Mouse (Mus musculus): ENCODE measurements at regions not wholly inside any gene's neighbourhood (a gene's known extent, or its start where the extent isn't known, plus 50 kb on each side); places are given as distances from the start of the nearest gene placed in this dataset.

- Histone ChIP-seq H3K27me3 (ENCODE audit: control insufficient read depth, insufficient read depth, low read length) (no peaks in the 10 kb centered on the region), H3K4me2 (ENCODE audit: low read depth, low read length) (no peak overlapping the region), H3K9me3 (replicated peaks; ENCODE audit: control insufficient read depth, low read length) (no peaks in the 10 kb centered on the region), H3K36me3 (replicated peaks; ENCODE audit: control insufficient read depth, insufficient read depth, low read depth, low read length) (no peaks in the 10 kb centered on the region), H3K9ac (replicated peaks; ENCODE audit: low read length) (no peak overlapping the region), H3K27ac (replicated peaks; ENCODE audit: low read depth, low read length) (no peak overlapping the region), H3K4me3 (ENCODE audit: low read depth, low read length) (no peak overlapping the region), H3K4me1 (ENCODE audit: control insufficient read depth, insufficient read depth, low read length) (no peaks in the 10 kb centered on the region)
- DNase-seq (ENCODE audit: low spot score) = peak; percentile 85
- 60% methylated on average over 10 of the region's 10 CpGs for WGBS
- ATAC-seq (replicated peaks; ENCODE audit: insufficient number of reproducible peaks, low FRiP score, low TSS enrichment, low read depth) = no peak
These were observed 56.4 kb downstream of the Bod1 start for GRCm38 (mm10) chr11:31615107-31615811.

DNA sequence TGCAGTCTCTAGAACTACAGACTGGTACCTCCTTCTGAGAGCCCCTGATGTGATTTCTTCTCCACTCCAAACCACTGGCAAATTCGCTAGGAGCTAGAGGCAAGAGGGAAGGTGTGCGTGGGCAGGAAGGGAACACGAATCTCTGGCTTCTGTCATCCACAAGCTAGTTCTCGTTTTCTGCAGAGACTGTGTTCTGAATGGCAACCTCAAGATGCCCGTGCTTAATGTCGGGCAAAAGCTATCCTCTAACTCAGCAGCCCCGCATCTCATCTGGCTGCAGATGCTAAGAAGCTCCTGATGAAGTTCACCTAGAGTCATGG is 57.3 kb downstream of the Bod1 start:
- H3K4me3 ChIP-seq (ENCODE audit: low read depth, low read length) = no peak overlapping the region
- H3K9me3 ChIP-seq (replicated peaks; ENCODE audit: control insufficient read depth, low read length) = no peaks in the 10 kb centered on the region
- ATAC-seq (replicated peaks; ENCODE audit: insufficient number of reproducible peaks, low FRiP score, low TSS enrichment, low read depth) (no peak), DNase-seq (ENCODE audit: low spot score) (no peak)
- H3K27ac ChIP-seq (replicated peaks; ENCODE audit: low read depth, low read length) = no peak overlapping the region
- no peak overlapping the region for H3K9ac ChIP-seq (replicated peaks; ENCODE audit: low read length)
- 86% methylated on average over 7 of the region's 7 CpGs for WGBS
- no peaks in the 10 kb centered on the region for H3K36me3 ChIP-seq (replicated peaks; ENCODE audit: control insufficient read depth, insufficient read depth, low read depth, low read length)
- H3K27me3 ChIP-seq (ENCODE audit: control insufficient read depth, insufficient read depth, low read length) = no peaks in the 10 kb centered on the region
- H3K4me2 ChIP-seq (ENCODE audit: low read depth, low read length) = no peak overlapping the region
- no peaks in the 10 kb centered on the region for H3K4me1 ChIP-seq (ENCODE audit: control insufficient read depth, insufficient read depth, low read length)

DNA sequence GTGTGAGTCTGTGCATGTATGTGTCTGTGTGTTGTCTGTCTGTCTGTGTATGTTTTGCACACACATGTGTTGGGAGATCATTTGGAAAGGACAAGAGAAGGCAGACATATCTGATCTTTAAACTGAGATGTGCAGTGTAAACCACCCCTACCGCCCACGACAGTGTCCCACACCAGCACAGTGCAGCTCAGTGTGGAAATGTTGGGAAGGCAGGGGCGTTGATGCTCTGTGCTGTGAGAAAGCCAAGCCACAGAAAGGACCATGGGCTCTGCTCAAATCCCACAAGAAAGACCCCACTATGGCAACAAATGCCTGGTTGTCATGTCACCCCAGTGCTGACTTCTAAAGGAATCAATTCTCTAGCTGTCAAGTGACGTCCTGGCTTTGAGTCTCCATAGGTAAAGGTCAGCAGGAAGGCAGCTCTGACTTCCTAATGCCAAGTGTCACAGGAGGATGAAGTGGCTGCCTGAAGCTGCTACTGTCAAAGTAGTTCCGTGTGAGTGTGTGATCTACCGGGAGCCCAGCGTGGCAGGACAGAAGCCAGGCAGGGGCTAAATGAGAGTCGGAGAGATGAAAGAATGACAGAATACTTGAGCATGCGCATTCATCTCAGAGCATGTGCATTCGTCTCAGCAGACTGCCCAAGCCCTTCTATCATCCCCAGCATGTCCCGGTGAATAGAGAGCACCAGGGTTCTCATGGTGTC is 57.8 kb downstream of the Bod1 start:
- no peak for DNase-seq (ENCODE audit: low spot score)
- no peak for ATAC-seq (replicated peaks; ENCODE audit: insufficient number of reproducible peaks, low FRiP score, low TSS enrichment, low read depth)
- no peaks in the 10 kb centered on the region for H3K27me3 ChIP-seq (ENCODE audit: control insufficient read depth, insufficient read depth, low read length)
- 73% methylated on average over 11 of the region's 11 CpGs for WGBS
- no peak overlapping the region for H3K27ac ChIP-seq (replicated peaks; ENCODE audit: low read depth, low read length)
- H3K4me3 ChIP-seq (ENCODE audit: low read depth, low read length) = no peak overlapping the region
- H3K9ac ChIP-seq (replicated peaks; ENCODE audit: low read length) = no peak overlapping the region
- no peaks in the 10 kb centered on the region for H3K36me3 ChIP-seq (replicated peaks; ENCODE audit: control insufficient read depth, insufficient read depth, low read depth, low read length)
- H3K4me1 ChIP-seq (ENCODE audit: control insufficient read depth, insufficient read depth, low read length) = no peaks in the 10 kb centered on the region
- H3K4me2 ChIP-seq (ENCODE audit: low read depth, low read length) = no peak overlapping the region
- H3K9me3 ChIP-seq (replicated peaks; ENCODE audit: control insufficient read depth, low read length) = no peaks in the 10 kb centered on the region

- Histone ChIP-seq H3K27me3 (ENCODE audit: control insufficient read depth, insufficient read depth, low read length) (no peaks in the 10 kb centered on the region), H3K4me2 (ENCODE audit: low read depth, low read length) (no peak overlapping the region), H3K9ac (replicated peaks; ENCODE audit: low read length) (no peak overlapping the region), H3K4me3 (ENCODE audit: low read depth, low read length) (no peak overlapping the region), H3K36me3 (replicated peaks; ENCODE audit: control insufficient read depth, insufficient read depth, low read depth, low read length) (no peaks in the 10 kb centered on the region), H3K4me1 (ENCODE audit: control insufficient read depth, insufficient read depth, low read length) (no peaks in the 10 kb centered on the region), H3K9me3 (replicated peaks; ENCODE audit: control insufficient read depth, low read length) (no peaks in the 10 kb centered on the region), H3K27ac (replicated peaks; ENCODE audit: low read depth, low read length) (no peak overlapping the region)
- 86% methylated on average over 4 of the region's 4 CpGs for WGBS
- ATAC-seq (replicated peaks; ENCODE audit: insufficient number of reproducible peaks, low FRiP score, low TSS enrichment, low read depth) = no peak
- DNase-seq (ENCODE audit: low spot score) = no peak
These were observed 63.2 kb downstream of the Bod1 start for GRCm38 (mm10) chr11:31608458-31608857.

- ATAC-seq (replicated peaks; ENCODE audit: insufficient number of reproducible peaks, low FRiP score, low TSS enrichment, low read depth) = no peak
- Histone ChIP-seq H3K9me3 (replicated peaks; ENCODE audit: control insufficient read depth, low read length) (no peaks in the 10 kb centered on the region), H3K27ac (replicated peaks; ENCODE audit: low read depth, low read length) (no peak overlapping the region), H3K4me3 (ENCODE audit: low read depth, low read length) (no peak overlapping the region), H3K4me1 (ENCODE audit: control insufficient read depth, insufficient read depth, low read length) (no peaks in the 10 kb centered on the region), H3K36me3 (replicated peaks; ENCODE audit: control insufficient read depth, insufficient read depth, low read depth, low read length) (no peaks in the 10 kb centered on the region), H3K27me3 (ENCODE audit: control insufficient read depth, insufficient read depth, low read length) (no peaks in the 10 kb centered on the region), H3K4me2 (ENCODE audit: low read depth, low read length) (no peak overlapping the region), H3K9ac (replicated peaks; ENCODE audit: low read length) (no peak overlapping the region)
- 86% methylated on average over 7 of the region's 7 CpGs for WGBS
- no peak for DNase-seq (ENCODE audit: low spot score)
These were observed 70.2 kb downstream of the Bod1 start for GRCm38 (mm10) chr11:31601499-31601898.

DNA sequence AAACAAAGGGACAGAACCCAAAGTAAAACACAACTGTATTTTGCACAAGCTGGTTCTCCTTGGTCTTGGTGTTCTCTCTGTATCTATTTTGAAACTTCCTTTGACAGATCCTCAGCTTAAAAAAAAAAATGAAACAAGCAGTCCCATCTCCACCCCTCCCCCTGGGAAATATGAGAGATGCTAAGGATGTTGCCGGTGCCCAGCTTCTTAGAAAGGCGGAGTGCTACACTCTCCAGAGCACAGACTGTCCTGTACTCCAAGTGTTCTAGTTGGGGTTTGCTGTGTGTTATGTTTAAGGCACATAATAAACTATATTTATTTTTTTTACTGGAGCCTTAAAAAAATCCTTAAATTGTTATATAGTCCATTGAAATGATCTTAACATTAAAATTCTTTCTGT is 78.1 kb downstream of the Bod1 start:
- no peaks in the 10 kb centered on the region for H3K36me3 ChIP-seq (replicated peaks; ENCODE audit: control insufficient read depth, insufficient read depth, low read depth, low read length)
- DNase-seq (ENCODE audit: low spot score) (no peak), ATAC-seq (replicated peaks; ENCODE audit: insufficient number of reproducible peaks, low FRiP score, low TSS enrichment, low read depth) (no peak)
- 98% methylated on average over 2 of the region's 2 CpGs for WGBS
- H3K9me3 ChIP-seq (replicated peaks; ENCODE audit: control insufficient read depth, low read length) = no peaks in the 10 kb centered on the region
- H3K27me3 ChIP-seq (ENCODE audit: control insufficient read depth, insufficient read depth, low read length) = no peaks in the 10 kb centered on the region
- H3K4me1 ChIP-seq (ENCODE audit: control insufficient read depth, insufficient read depth, low read length) = no peaks in the 10 kb centered on the region
- no peak overlapping the region for H3K4me2 ChIP-seq (ENCODE audit: low read depth, low read length)
- no peak overlapping the region for H3K27ac ChIP-seq (replicated peaks; ENCODE audit: low read depth, low read length)
- H3K9ac ChIP-seq (replicated peaks; ENCODE audit: low read length) = no peak overlapping the region
- no peak overlapping the region for H3K4me3 ChIP-seq (ENCODE audit: low read depth, low read length)

DNA sequence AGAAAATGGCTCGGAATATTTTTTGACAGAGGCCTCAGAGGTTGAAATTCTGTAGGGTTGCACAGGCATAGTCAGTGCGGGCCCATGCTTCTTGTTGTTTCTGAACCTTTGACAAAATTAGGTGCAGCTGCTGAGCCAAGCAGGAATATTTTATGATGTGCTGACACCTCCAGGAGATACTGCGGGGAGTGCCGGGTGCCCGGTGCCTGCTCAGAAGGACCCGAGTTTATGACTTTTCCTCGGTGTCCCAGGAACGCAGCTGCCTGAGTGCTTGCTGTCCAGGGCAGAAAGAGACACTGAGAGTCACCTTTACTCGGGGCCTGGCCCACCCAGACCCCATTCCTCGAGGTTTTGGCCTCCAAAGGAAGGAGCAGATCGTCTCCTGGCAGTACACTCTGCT is 79.6 kb downstream of the Bod1 start:
- no peak for DNase-seq (ENCODE audit: low spot score)
- Histone ChIP-seq H3K27ac (replicated peaks; ENCODE audit: low read depth, low read length) (no peak overlapping the region), H3K9me3 (replicated peaks; ENCODE audit: control insufficient read depth, low read length) (no peaks in the 10 kb centered on the region), H3K4me3 (ENCODE audit: low read depth, low read length) (no peak overlapping the region), H3K9ac (replicated peaks; ENCODE audit: low read length) (no peak overlapping the region), H3K4me1 (ENCODE audit: control insufficient read depth, insufficient read depth, low read length) (no peaks in the 10 kb centered on the region), H3K27me3 (ENCODE audit: control insufficient read depth, insufficient read depth, low read length) (no peaks in the 10 kb centered on the region), H3K36me3 (replicated peaks; ENCODE audit: control insufficient read depth, insufficient read depth, low read depth, low read length) (no peaks in the 10 kb centered on the region), H3K4me2 (ENCODE audit: low read depth, low read length) (no peak overlapping the region)
- no peak for ATAC-seq (replicated peaks; ENCODE audit: insufficient number of reproducible peaks, low FRiP score, low TSS enrichment, low read depth)
- WGBS = 74% methylated on average over 11 of the region's 11 CpGs

- Histone ChIP-seq H3K27ac (replicated peaks; ENCODE audit: low read depth, low read length) (no peak overlapping the region), H3K9me3 (replicated peaks; ENCODE audit: control insufficient read depth, low read length) (no peaks in the 10 kb centered on the region), H3K4me1 (ENCODE audit: control insufficient read depth, insufficient read depth, low read length) (no peaks in the 10 kb centered on the region), H3K27me3 (ENCODE audit: control insufficient read depth, insufficient read depth, low read length) (no peaks in the 10 kb centered on the region), H3K9ac (replicated peaks; ENCODE audit: low read length) (no peak overlapping the region), H3K36me3 (replicated peaks; ENCODE audit: control insufficient read depth, insufficient read depth, low read depth, low read length) (no peaks in the 10 kb centered on the region), H3K4me2 (ENCODE audit: low read depth, low read length) (no peak overlapping the region), H3K4me3 (ENCODE audit: low read depth, low read length) (no peak overlapping the region)
- 68% methylated on average over 6 of the region's 6 CpGs for WGBS
- DNase-seq (ENCODE audit: low spot score) (no peak), ATAC-seq (replicated peaks; ENCODE audit: insufficient number of reproducible peaks, low FRiP score, low TSS enrichment, low read depth) (no peak)
These were observed 80.6 kb downstream of the Bod1 start for GRCm38 (mm10) chr11:31591037-31591554.

All from embryonic facial prominence, embryonic 11.5 days (tissue).